Mouse (Mus musculus): ENCODE data around the gene Olfr1368. TPM values are rescaled to one million over a fixed set of nuclear protein-coding genes. Genes with fewer than 3 reads are reported as not detected.

Olfr1368 gene
- total and polyA plus RNA-seq, 2 experiments from 2014 or later, result not detected

DNA sequence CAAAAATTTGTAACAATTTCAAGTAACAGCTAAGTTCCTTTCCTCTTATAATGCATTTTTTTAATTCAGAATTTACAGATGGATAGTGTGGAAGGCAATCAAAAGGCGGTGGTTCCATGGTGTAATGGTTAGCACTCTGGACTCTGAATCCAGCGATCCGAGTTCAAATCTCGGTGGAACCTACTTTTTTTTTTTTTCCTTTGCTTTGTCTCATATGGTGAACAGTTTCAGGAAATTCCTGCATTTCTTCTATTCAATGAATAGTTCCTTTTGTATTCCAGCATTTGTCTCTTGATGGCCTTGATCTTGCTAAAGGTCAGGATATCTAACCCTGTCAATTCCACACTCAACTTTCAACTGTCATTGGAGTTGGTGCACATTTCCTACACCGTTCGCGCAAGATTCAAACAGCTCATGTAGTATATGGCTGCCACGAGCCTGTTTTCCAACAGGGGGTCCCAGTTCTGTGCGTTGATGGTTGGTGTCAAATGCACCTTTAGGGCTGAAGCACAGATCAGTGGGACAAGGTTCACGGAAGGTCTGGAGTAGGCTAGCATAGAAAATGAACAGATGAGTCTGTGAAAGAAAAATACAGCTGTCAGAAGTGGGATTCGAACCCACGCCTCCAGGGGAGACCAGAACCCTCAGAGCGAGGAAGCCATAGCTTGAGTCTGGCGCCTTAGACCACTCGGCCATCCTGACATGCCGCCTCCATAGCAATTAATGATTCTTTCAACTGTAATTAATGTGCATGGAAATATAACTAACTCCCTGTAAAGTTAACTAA is 26.8 kb upstream of the Olfr1368 start:
- Histone ChIP-seq H3K9ac (0 out of 2 replicates have a peak overlapping the region, but pooled peaks have one; percentile 14), H3K36me3 (ENCODE audit: insufficient read depth) (no peaks in the 10 kb centered on the region), H3K27me3 (ENCODE audit: insufficient read depth, low read length) (no peaks in the 10 kb centered on the region), H3K4me1 (ENCODE audit: insufficient read depth) (no peaks in the 10 kb centered on the region), H3K27ac (ENCODE audit: low read depth, low read length) (no peak overlapping the region), H3K4me3 (ENCODE audit: low read depth, low read length) (peak overlapping the region; percentile 52), H3K4me2 (ENCODE audit: low read depth) (peak overlapping the region; percentile 50), H3K9me3 (ENCODE audit: low read length) (no peaks in the 10 kb centered on the region)
- peak; percentile 52 for ATAC-seq
- under 1% methylated on average over 16 of the region's 16 CpGs for WGBS
- DNase-seq, result peak; percentile 91
- TF ChIP-seq CTCF (IDR thresholded peaks at IDR 0.05; ENCODE audit: low read depth), result peak; percentile 34

- ATAC-seq (0 out of 2 replicates have a peak, but pooled peaks have one; percentile 16), DNase-seq (peak; percentile 70)
- Histone ChIP-seq H3K36me3 (ENCODE audit: insufficient read depth) (no peaks in the 10 kb centered on the region), H3K4me2 (ENCODE audit: low read depth) (peak overlapping the region; percentile 48), H3K27ac (ENCODE audit: low read depth, low read length) (no peak overlapping the region), H3K9me3 (ENCODE audit: low read length) (no peaks in the 10 kb centered on the region), H3K27me3 (ENCODE audit: insufficient read depth, low read length) (no peaks in the 10 kb centered on the region), H3K4me3 (ENCODE audit: low read depth, low read length) (peak overlapping the region; percentile 52), H3K4me1 (ENCODE audit: insufficient read depth) (no peaks in the 10 kb centered on the region), H3K9ac (no peak overlapping the region; the same call in 1 of the 2 replicates)
- TF ChIP-seq CTCF (IDR thresholded peaks at IDR 0.05; ENCODE audit: low read depth), result peak; percentile 57
- under 1% methylated on average over 12 of the region's 12 CpGs for WGBS
Observed at GRCm38 (mm10) chr13:21171600-21172150, 26.0 kb upstream of the Olfr1368 start.

- peak overlapping the region; percentile 48 for H3K4me2 ChIP-seq (ENCODE audit: low read depth)
- 0 out of 2 replicates have a peak overlapping the region, but pooled peaks have one; percentile 28 for H3K9ac ChIP-seq
- no peaks in the 10 kb centered on the region for H3K4me1 ChIP-seq (ENCODE audit: insufficient read depth)
- no peak for ATAC-seq
- no peaks in the 10 kb centered on the region for H3K27me3 ChIP-seq (ENCODE audit: insufficient read depth, low read length)
- no peak overlapping the region for H3K27ac ChIP-seq (ENCODE audit: low read depth, low read length)
- peak overlapping the region; percentile 52 for H3K4me3 ChIP-seq (ENCODE audit: low read depth, low read length)
- TF ChIP-seq CTCF (IDR thresholded peaks at IDR 0.05; ENCODE audit: low read depth), result no peak
- no peaks in the 10 kb centered on the region for H3K36me3 ChIP-seq (ENCODE audit: insufficient read depth)
- DNase-seq, result peak; percentile 34
- no peaks in the 10 kb centered on the region for H3K9me3 ChIP-seq (ENCODE audit: low read length)
- WGBS, result 9% methylated on average over 15 of the region's 15 CpGs
Observed at GRCm38 (mm10) chr13:21171156-21171530, 25.5 kb upstream of the Olfr1368 start.

GRCm38 (mm10) chr13:21170431-21171155 is 24.9 kb upstream of the Olfr1368 start:
- ATAC-seq (no peak), DNase-seq (no peak)
- Histone ChIP-seq H3K4me1 (ENCODE audit: insufficient read depth) (no peaks in the 10 kb centered on the region), H3K9ac (0 out of 2 replicates have a peak overlapping the region, but pooled peaks have one; percentile 28), H3K4me2 (ENCODE audit: low read depth) (peak overlapping the region; percentile 90), H3K4me3 (ENCODE audit: low read depth, low read length) (peak overlapping the region; percentile 56), H3K27ac (ENCODE audit: low read depth, low read length) (no peak overlapping the region), H3K36me3 (ENCODE audit: insufficient read depth) (no peaks in the 10 kb centered on the region), H3K9me3 (ENCODE audit: low read length) (no peaks in the 10 kb centered on the region), H3K27me3 (ENCODE audit: insufficient read depth, low read length) (no peaks in the 10 kb centered on the region)
- WGBS, result 40% methylated on average over 17 of the region's 17 CpGs
- no peak for TF ChIP-seq CTCF (IDR thresholded peaks at IDR 0.05; ENCODE audit: low read depth)

GRCm38 (mm10) chr13:21169657-21170430 is 24.2 kb upstream of the Olfr1368 start:
- H3K4me2 ChIP-seq (ENCODE audit: low read depth), result peak overlapping the region; percentile 90
- peak overlapping the region; percentile 56 for H3K4me3 ChIP-seq (ENCODE audit: low read depth, low read length)
- ATAC-seq (peak; percentile 86), DNase-seq (peak; percentile 95)
- 1% methylated on average over 39 of the region's 39 CpGs for WGBS
- H3K4me1 ChIP-seq (ENCODE audit: insufficient read depth), result no peaks in the 10 kb centered on the region
- H3K9ac ChIP-seq, result peak overlapping the region; percentile 43
- no peak for TF ChIP-seq CTCF (IDR thresholded peaks at IDR 0.05; ENCODE audit: low read depth)
- H3K27me3 ChIP-seq (ENCODE audit: insufficient read depth, low read length), result no peaks in the 10 kb centered on the region
- H3K9me3 ChIP-seq (ENCODE audit: low read length), result no peaks in the 10 kb centered on the region
- H3K36me3 ChIP-seq (ENCODE audit: insufficient read depth), result no peaks in the 10 kb centered on the region
- H3K27ac ChIP-seq (ENCODE audit: low read depth, low read length), result peak overlapping the region; percentile 80

DNA sequence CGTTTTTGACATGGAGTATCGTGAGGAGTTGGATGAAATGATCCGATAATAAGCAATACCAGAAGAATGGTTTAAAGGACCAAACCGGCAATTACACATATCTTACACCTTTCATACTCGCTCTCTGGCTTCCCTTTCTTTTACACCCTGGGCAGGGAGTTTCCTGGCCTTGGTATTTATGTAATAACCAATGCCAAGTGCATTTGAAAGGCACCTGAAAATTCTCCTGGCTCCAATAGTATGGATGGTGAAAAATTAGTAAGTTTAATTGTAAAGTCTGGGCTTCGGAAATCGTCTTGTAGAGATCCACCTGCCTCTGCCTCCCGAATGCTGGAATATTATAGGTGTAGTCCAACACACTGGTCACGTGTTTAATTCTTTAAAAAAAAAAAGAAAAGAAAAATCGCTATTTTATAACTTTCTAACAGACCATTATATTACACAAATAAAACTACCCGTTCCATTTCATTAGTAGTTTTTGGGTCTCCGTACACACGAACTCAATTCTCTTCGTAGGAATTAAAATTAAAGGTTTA is 23.5 kb upstream of the Olfr1368 start:
- no peaks in the 10 kb centered on the region for H3K4me1 ChIP-seq (ENCODE audit: insufficient read depth)
- DNase-seq, result no peak
- ATAC-seq, result no peak
- H3K27me3 ChIP-seq (ENCODE audit: insufficient read depth, low read length), result no peaks in the 10 kb centered on the region
- peak overlapping the region; percentile 90 for H3K4me2 ChIP-seq (ENCODE audit: low read depth)
- no peak for TF ChIP-seq CTCF (IDR thresholded peaks at IDR 0.05; ENCODE audit: low read depth)
- H3K9ac ChIP-seq, result peak overlapping the region; percentile 57
- no peaks in the 10 kb centered on the region for H3K9me3 ChIP-seq (ENCODE audit: low read length)
- WGBS, result 3% methylated on average over 14 of the region's 14 CpGs
- peak overlapping the region; percentile 56 for H3K4me3 ChIP-seq (ENCODE audit: low read depth, low read length)
- no peak overlapping the region for H3K27ac ChIP-seq (ENCODE audit: low read depth, low read length)
- no peaks in the 10 kb centered on the region for H3K36me3 ChIP-seq (ENCODE audit: insufficient read depth)
